Mouse (Mus musculus): ENCODE results near the gene Bcdin3d.
"Not testable (repeated sequence)": the region's sequence is repeated elsewhere in the genome, so short reads cannot be mapped to it uniquely, and the experiment has no call there.

The Bcdin3d gene

GRCm38 (mm10) chr15:99472972-99473371 lies 1.6 kb downstream of the Bcdin3d start:
- no peak for DNase-seq (ENCODE audit: low read depth, low spot score)

GRCm38 (mm10) chr15:99471677-99472063 lies 2.9 kb downstream of the Bcdin3d start:
- peak; percentile 75 for DNase-seq (ENCODE audit: low read depth, low spot score)

GRCm38 (mm10) chr15:99470971-99471676 lies 3.4 kb downstream of the Bcdin3d start:
- DNase-seq (ENCODE audit: low read depth, low spot score): peak; percentile 64

GRCm38 (mm10) chr15:99470224-99470761 lies 4.2 kb downstream of the Bcdin3d start:
- no peak for DNase-seq (ENCODE audit: low read depth, low spot score)

GRCm38 (mm10) chr15:99469736-99470135 lies 4.8 kb downstream of the Bcdin3d start:
- no peak for DNase-seq (ENCODE audit: low read depth, low spot score)

- peak; percentile 72 for DNase-seq (ENCODE audit: low read depth, low spot score)
These were observed 5.5 kb downstream of the Bcdin3d start for GRCm38 (mm10) chr15:99469067-99469466.

GRCm38 (mm10) chr15:99463194-99463593 lies 11.3 kb downstream of the Bcdin3d start:
- DNase-seq (ENCODE audit: low read depth, low spot score): no peak

GRCm38 (mm10) chr15:99457606-99458401 lies 16.7 kb downstream of the Bcdin3d start, which contains the start of gene Nckap5l:
Nckap5l (minus strand) TSS chr15:99457748.
- peak; percentile 94 for DNase-seq (ENCODE audit: low read depth, low spot score)

GRCm38 (mm10) chr15:99456963-99457605 lies 17.4 kb downstream of the Bcdin3d start:
- peak; percentile 55 for DNase-seq (ENCODE audit: low read depth, low spot score)

GRCm38 (mm10) chr15:99456338-99456962 lies 18.1 kb downstream of the Bcdin3d start:
- DNase-seq (ENCODE audit: low read depth, low spot score): no peak

GRCm38 (mm10) chr15:99455415-99455814 lies 19.1 kb downstream of the Bcdin3d start:
- DNase-seq (ENCODE audit: low read depth, low spot score): no peak

GRCm38 (mm10) chr15:99454585-99455279 lies 19.8 kb downstream of the Bcdin3d start:
- no peak for DNase-seq (ENCODE audit: low read depth, low spot score)

- no peak for DNase-seq (ENCODE audit: low read depth, low spot score)
These were observed 21.2 kb downstream of the Bcdin3d start for GRCm38 (mm10) chr15:99453153-99453900.

GRCm38 (mm10) chr15:99449751-99450280 lies 24.7 kb downstream of the Bcdin3d start:
- no peak for DNase-seq (ENCODE audit: low read depth, low spot score)

- peak; percentile 28 for DNase-seq (ENCODE audit: low read depth, low spot score)
These were observed 25.3 kb downstream of the Bcdin3d start for GRCm38 (mm10) chr15:99449131-99449750.

- DNase-seq (ENCODE audit: low read depth, low spot score): not testable (repeated sequence)
These were observed 28.4 kb downstream of the Bcdin3d start for GRCm38 (mm10) chr15:99446136-99446535.

- no peak for DNase-seq (ENCODE audit: low read depth, low spot score)
These were observed 29.0 kb downstream of the Bcdin3d start for GRCm38 (mm10) chr15:99445567-99445966.

- no peak for DNase-seq (ENCODE audit: low read depth, low spot score)
These were observed 32.2 kb downstream of the Bcdin3d start for GRCm38 (mm10) chr15:99442358-99442757.

- DNase-seq (ENCODE audit: low read depth, low spot score): no peak
These were observed 33.6 kb downstream of the Bcdin3d start for GRCm38 (mm10) chr15:99440816-99441457.
